Mouse (Mus musculus) stomach, postnatal 0 days (tissue): ENCODE measurements around the gene Prickle1. TPM values are rescaled to one million over a fixed set of nuclear protein-coding genes. Genes with fewer than 3 reads are reported as not detected.

Experiments
- ATAC-seq: fragments of 200-750 bp; cut with Nextera tagmentation; 2 replicates; pipeline ENCODE4 v1.8.0; 2017; ENCODE audit not compliant: low FRiP score, low TSS enrichment
- DNase-seq: peaks from one replicate; pipeline ENCODE4 v3.0.0-alpha.2; 2016; ENCODE audit warnings: low spot score
- H3K27ac ChIP-seq: fragments of 300-500 bp; sonication (generic); replicated peaks from 2 replicates; pipeline ENCODE4 v1.5.1; 2014; ENCODE audit warnings: mild to moderate bottlenecking, control low read depth
- H3K27me3 ChIP-seq: fragments of 300-500 bp; sonication (generic); 2 replicates; pipeline ENCODE4 v1.6.1; 2014; ENCODE audit warnings: low read length; ENCODE audit not compliant: control insufficient read depth, insufficient read depth
- H3K36me3 ChIP-seq: fragments of 300-500 bp; sonication (generic); 2 replicates; pipeline ENCODE4 v1.6.1; 2014; ENCODE audit warnings: low read length, mixed read lengths; ENCODE audit not compliant: control insufficient read depth, insufficient read depth
- H3K4me1 ChIP-seq: fragments of 300-500 bp; sonication (generic); replicated peaks from 2 replicates; pipeline ENCODE4 v1.6.1; 2014; ENCODE audit warnings: antibody characterized with exemption; ENCODE audit not compliant: control insufficient read depth, insufficient read depth
- H3K4me2 ChIP-seq: fragments of 300-500 bp; sonication (generic); replicated peaks from 2 replicates; pipeline ENCODE4 v1.6.1; 2014; ENCODE audit warnings: low read depth, mild to moderate bottlenecking, control low read depth, moderate library complexity
- H3K4me3 ChIP-seq: fragments of 300-500 bp; sonication (generic); 2 replicates; pipeline ENCODE4 v1.5.1; 2014; ENCODE audit warnings: low read depth, low read length, control low read depth
- H3K9ac ChIP-seq: fragments of 300-500 bp; sonication (generic); 2 replicates; pipeline ENCODE4 v1.6.1; 2014; ENCODE audit warnings: mild to moderate bottlenecking, low read length, control low read depth, mixed read lengths
- H3K9me3 ChIP-seq: fragments of 300-500 bp; sonication (generic); 2 replicates; pipeline ENCODE4 v1.6.1; 2016; ENCODE audit warnings: low read length; ENCODE audit not compliant: control insufficient read depth
- CTCF ChIP-seq: IDR thresholded peaks from 2 replicates; pipeline ENCODE4 v1.5.1; 2016; ENCODE audit warnings: antibody characterized with exemption, low read depth, mild to moderate bottlenecking, moderate library complexity
- EP300 ChIP-seq: optimal IDR thresholded peaks from 2 replicates; pipeline ENCODE3; 2016; ENCODE audit warnings: antibody characterized with exemption
- WGBS: fragments of 180-500 bp; shearing (Covaris S2); extraction: QIAGEN DNeasy Blood & Tissue Kit; methylation state at CpG from one replicate; pipeline ENCODE4 v1.1.7; 2014; 5-methylcytosine and 5-hydroxymethylcytosine counted together
- polyA plus RNA-seq: library from polyadenylated mRNA; unstranded; fragments of >200 nt; fragmentation: Nextera tagmentation; extraction: Ambion mirVana; gene quantifications from 2 replicates; pipeline ENCODE4 v1.2.1, GENCODE M21; 2015

The Prickle1 gene
- polyA plus RNA-seq, 1 experiment from 2014 or later, result 6.5 TPM

GRCm38 (mm10) chr15:93629201-93629600, 33.5 kb upstream of the Prickle1 start:
- Histone ChIP-seq H3K9me3 (no peaks in the 10 kb centered on the region), H3K9ac (no peak overlapping the region), H3K27me3 (no peaks in the 10 kb centered on the region), H3K4me2 (no peak overlapping the region), H3K4me3 (no peak overlapping the region), H3K27ac (no peak overlapping the region), H3K36me3 (no peaks in the 10 kb centered on the region), H3K4me1 (no peaks in the 10 kb centered on the region)
- ATAC-seq, result no peak
- TF ChIP-seq EP300 (no peak), CTCF (no peak)
- WGBS, result 85% methylated on average over 9 of the region's 9 CpGs
- peak; percentile 5 for DNase-seq

GRCm38 (mm10) chr15:93627836-93628797, 32.4 kb upstream of the Prickle1 start:
- Histone ChIP-seq H3K27me3 (no peaks in the 10 kb centered on the region), H3K4me3 (no peak overlapping the region), H3K9me3 (no peaks in the 10 kb centered on the region), H3K9ac (no peak overlapping the region), H3K27ac (no peak overlapping the region), H3K36me3 (no peaks in the 10 kb centered on the region), H3K4me2 (no peak overlapping the region), H3K4me1 (no peaks in the 10 kb centered on the region)
- 62% methylated on average over 21 of the region's 21 CpGs for WGBS
- no peak for TF ChIP-seq EP300
- TF ChIP-seq CTCF, result no peak
- 0 out of 2 replicates have a peak, but pooled peaks have one; percentile 38 for ATAC-seq
- peak; percentile 11 for DNase-seq

GRCm38 (mm10) chr15:93619551-93619950, 23.9 kb upstream of the Prickle1 start:
- no peak for ATAC-seq
- Histone ChIP-seq H3K9ac (no peak overlapping the region), H3K9me3 (no peaks in the 10 kb centered on the region), H3K27me3 (no peaks in the 10 kb centered on the region), H3K4me2 (no peak overlapping the region), H3K27ac (no peak overlapping the region), H3K4me1 (no peaks in the 10 kb centered on the region), H3K4me3 (no peak overlapping the region), H3K36me3 (no peaks in the 10 kb centered on the region)
- 49% methylated on average over 4 of the region's 4 CpGs for WGBS
- TF ChIP-seq EP300, result no peak
- TF ChIP-seq CTCF, result no peak
- peak; percentile 8 for DNase-seq

DNA sequence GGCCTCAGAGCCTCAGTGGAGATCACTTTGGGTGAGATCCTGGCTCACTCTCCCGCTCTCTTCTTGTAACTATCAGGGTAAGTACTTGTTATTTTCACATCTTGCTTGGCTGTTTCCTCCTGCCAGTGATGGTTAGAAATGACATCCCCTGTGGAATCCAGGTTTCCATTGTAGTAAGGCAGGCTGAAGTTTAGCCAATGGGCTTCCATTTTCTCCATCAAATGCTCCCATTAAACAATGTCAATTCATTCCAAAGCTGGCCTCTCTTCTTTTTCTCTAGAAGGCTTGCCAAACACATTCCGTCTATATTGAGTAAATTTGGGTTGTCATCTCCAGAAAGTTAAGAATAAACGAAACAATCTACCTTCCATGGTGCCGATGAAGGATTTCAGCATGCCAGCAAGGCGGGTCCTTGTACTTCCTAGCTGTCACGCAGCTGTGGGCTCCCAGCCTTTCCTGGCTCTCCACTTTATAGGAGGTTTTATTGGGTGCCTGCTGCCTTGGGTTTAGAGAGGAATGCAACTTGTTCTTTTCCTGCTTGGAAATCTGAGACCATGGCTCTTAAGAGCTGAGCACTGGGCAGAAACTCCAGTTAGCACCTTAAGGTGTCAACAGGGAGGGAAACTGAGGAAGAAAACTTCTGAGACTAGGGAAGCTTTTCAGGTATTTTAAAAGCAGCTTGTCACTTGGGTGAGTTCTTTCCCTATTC, 22.9 kb upstream of the Prickle1 start:
- H3K27ac ChIP-seq, result no peak overlapping the region
- no peaks in the 10 kb centered on the region for H3K9me3 ChIP-seq
- no peak overlapping the region for H3K4me3 ChIP-seq
- H3K4me1 ChIP-seq, result no peaks in the 10 kb centered on the region
- no peak overlapping the region for H3K4me2 ChIP-seq
- TF ChIP-seq CTCF, result no peak
- no peak for TF ChIP-seq EP300
- DNase-seq (peak; percentile 5), ATAC-seq (no peak)
- no peaks in the 10 kb centered on the region for H3K27me3 ChIP-seq
- H3K9ac ChIP-seq, result no peak overlapping the region
- 51% methylated on average over 6 of the region's 6 CpGs for WGBS
- H3K36me3 ChIP-seq, result no peaks in the 10 kb centered on the region

DNA sequence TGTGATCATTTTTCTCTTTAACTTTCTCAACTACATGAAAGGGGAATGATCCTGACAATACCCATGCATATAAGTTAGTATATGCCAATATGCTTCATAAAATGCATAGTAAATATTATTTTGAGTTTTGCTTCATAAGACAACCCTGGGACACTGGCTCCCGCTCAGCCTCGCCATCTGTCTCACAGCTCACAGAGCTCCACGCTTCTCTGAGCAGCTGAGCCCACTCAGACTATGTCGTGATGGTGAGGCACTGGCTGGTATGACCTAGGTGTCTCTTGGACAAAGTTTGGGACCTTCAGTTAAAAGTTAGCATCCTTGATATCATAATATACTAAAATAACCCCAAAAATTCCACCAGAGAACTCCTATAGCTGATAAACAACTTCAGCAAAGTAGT, 20.6 kb upstream of the Prickle1 start:
- Histone ChIP-seq H3K9ac (no peak overlapping the region), H3K36me3 (no peaks in the 10 kb centered on the region), H3K4me1 (no peaks in the 10 kb centered on the region), H3K4me3 (no peak overlapping the region), H3K27ac (no peak overlapping the region), H3K27me3 (no peaks in the 10 kb centered on the region), H3K9me3 (no peaks in the 10 kb centered on the region), H3K4me2 (no peak overlapping the region)
- ATAC-seq (no peak), DNase-seq (peak; percentile 3)
- 97% methylated on average over 4 of the region's 4 CpGs for WGBS
- TF ChIP-seq EP300, result no peak
- no peak for TF ChIP-seq CTCF
